In genomic region chr4:136159802-136160397, GRCm38 (mm10) we compare ENCODE assay signal across 9 mouse cellular contexts. TPM values are rescaled to one million over a fixed set of nuclear protein-coding genes. Genes with fewer than 3 reads are reported as not detected.
DNase-seq lines count a peak whose midpoint lies in the region; ATAC-seq lines count a peak whose summit lies in the region.
"Had no signal": no experiment of that assay in that cellular context is flagged by ENCODE, and none has a peak within 500 bp of the region (broad histone marks: within the 10 kb centered on the region; RNA-seq: fewer than 3 reads in every experiment).

No protein-coding gene starts in this region.

- 0 out of 2 replicates have a peak, but pooled peaks cover 3% of the 10 kb centered on the region for H3K4me1 ChIP-seq in intestine, embryonic 14.5 days (replicated peaks; ENCODE audit: control insufficient read depth, insufficient read depth, low read length)

- no peaks in the 10 kb centered on the region for H3K27me3 ChIP-seq in intestine, embryonic 14.5 days (replicated peaks; ENCODE audit: control insufficient read depth, insufficient read depth, low read length)
- H3K27me3 ChIP-seq: stomach, embryonic 15.5 days had no signal

- H3K27ac ChIP-seq in intestine, embryonic 14.5 days (ENCODE audit: low read depth): no peak overlapping the region
- H3K27ac ChIP-seq: stomach, embryonic 15.5 days had no signal

- intact Hi-C loops in left cerebral cortex, postnatal 14 days (cut with DNase I): loop anchor here (1.0 kb wide), 1 partner anchor 90 kb away; no protein-coding TSS in a partner anchor

- H3K9me3 ChIP-seq in intestine, embryonic 14.5 days (ENCODE audit: control insufficient read depth, low read length): no peaks in the 10 kb centered on the region
- H3K9me3 ChIP-seq: stomach, embryonic 15.5 days had no signal

- DNase-seq in heart, adult 11 months: peak; percentile 94
- DNase-seq in heart, adult 8-10 months (ENCODE audit: low spot score): no peak
- DNase-seq in gastrocnemius, adult 8-10 months (ENCODE audit: low spot score in 2 of 2): peak; percentile 41 to 62
- DNase-seq in intestine, embryonic 14.5 days (ENCODE audit: low spot score): peak; percentile 92
- peak; percentile 73 to 82 for DNase-seq in left cerebral cortex, postnatal 14 days (ENCODE audit: low spot score in 2 of 2)
- DNase-seq in right cerebral cortex, postnatal 36 days (ENCODE audit: low spot score in 2 of 2): peak; percentile 45 to 49

- no peak overlapping the region for H3K9ac ChIP-seq in intestine, embryonic 14.5 days (ENCODE audit: low read length)
- H3K9ac ChIP-seq: stomach, embryonic 15.5 days had no signal

- no peak overlapping the region for H3K4me2 ChIP-seq in intestine, embryonic 14.5 days (ENCODE audit: low read length)
- H3K4me2 ChIP-seq: stomach, embryonic 15.5 days had no signal

- WGBS in intestine, embryonic 14.5 days: 12% methylated on average over 5 of the region's 5 CpGs

- peak; percentile 91 for ATAC-seq in common myeloid progenitor, adult 5-6 weeks (replicated peaks; ENCODE audit: low read depth, poor library complexity, severe bottlenecking)
- ATAC-seq in intestine, embryonic 14.5 days (replicated peaks; ENCODE audit: low FRiP score, low TSS enrichment, low read depth): 0 out of 2 replicates have a peak, but pooled peaks have one; percentile 21
- peak; percentile 94 for ATAC-seq in megakaryocyte progenitor cell, adult 5-6 weeks (replicated peaks; ENCODE audit: poor library complexity)

- H3K36me3 ChIP-seq in intestine, embryonic 14.5 days (ENCODE audit: control insufficient read depth, insufficient read depth, low read length): no peaks in the 10 kb centered on the region
- H3K36me3 ChIP-seq: stomach, embryonic 15.5 days had no signal

- no peak overlapping the region for H3K4me3 ChIP-seq in intestine, embryonic 14.5 days (ENCODE audit: low read depth, low read length)
- H3K4me3 ChIP-seq: stomach, embryonic 15.5 days had no signal

RNA-seq across cellular contexts. Expression of gene E2f2, which starts 12.3 kb away (rescaled TPM):
- total RNA-seq in heart, adult 8-10 months (2022): 1 to 10 TPM in 1 of 4 experiments, under 1 TPM in 3; 0.38 to 2.1 (median 0.59) TPM
- total RNA-seq in common myeloid progenitor, adult 5-6 weeks (2017): 4.3 and 6.8 TPM in 2 replicates
- 1 to 10 TPM in 3 of 4 experiments, under 1 TPM in 1; 0.85 to 1.7 (median 1.5) TPM for total RNA-seq in gastrocnemius, adult 8-10 months (2022)
- polyA plus RNA-seq in intestine, embryonic 14.5 days (2014; fragmentation: Nextera tagmentation; extraction: Ambion mirVana): 4.1 and 5.0 TPM in 2 replicates
- under 1 TPM; 0.90 to 0.93 TPM for total RNA-seq in left cerebral cortex, postnatal 14 days (2021)
- total RNA-seq in megakaryocyte progenitor cell, adult 5-6 weeks (2015): 5.6 and 7.5 TPM in 2 replicates
- total RNA-seq in megakaryocyte progenitor cell, adult 5-6 weeks (2017): 5.9 and 6.1 TPM in 2 replicates

RNA-seq across cellular contexts. Expression of gene Id3, which starts 16.6 kb away (rescaled TPM):
- total RNA-seq in heart, adult 8-10 months (2022): 10 to 100 TPM; 41.4 to 71.3 (median 61.6) TPM
- total RNA-seq in common myeloid progenitor, adult 5-6 weeks (2017): 2.2 TPM in 1 of 2 replicates, not detected in the other
- total RNA-seq in gastrocnemius, adult 8-10 months (2022): 10 to 100 TPM in 1 of 4 experiments, 1 to 10 TPM in 3; 8.7 to 16.7 (median 9.6) TPM
- polyA plus RNA-seq in intestine, embryonic 14.5 days (2014; fragmentation: Nextera tagmentation; extraction: Ambion mirVana): 325 and 351 TPM in 2 replicates
- total RNA-seq in left cerebral cortex, postnatal 14 days (2021): 10 to 100 TPM; 30.2 to 53.1 TPM
- total RNA-seq in megakaryocyte progenitor cell, adult 5-6 weeks (2015): 0.44 and 1.4 TPM in 2 replicates
- total RNA-seq in megakaryocyte progenitor cell, adult 5-6 weeks (2017): 1.0 and 2.4 TPM in 2 replicates

RNA-seq across cellular contexts. Expression of gene Asap3, which starts 46.3 kb away (rescaled TPM):
- total RNA-seq in heart, adult 8-10 months (2022): 10 to 100 TPM in 1 of 4 experiments, 1 to 10 TPM in 3; 6.8 to 12.6 (median 9.1) TPM
- not detected in 2 replicates for total RNA-seq in common myeloid progenitor, adult 5-6 weeks (2017)
- 1 to 10 TPM in 2 of 4 experiments, under 1 TPM in 2; 0.92 to 1.3 (median 1.1) TPM for total RNA-seq in gastrocnemius, adult 8-10 months (2022)
- 4.6 and 4.9 TPM in 2 replicates for polyA plus RNA-seq in intestine, embryonic 14.5 days (2014; fragmentation: Nextera tagmentation; extraction: Ambion mirVana)
- total RNA-seq in left cerebral cortex, postnatal 14 days (2021): 1 to 10 TPM; 3.9 to 4.2 TPM
- not detected in 2 replicates for total RNA-seq in megakaryocyte progenitor cell, adult 5-6 weeks (2015)
- not detected in 2 replicates for total RNA-seq in megakaryocyte progenitor cell, adult 5-6 weeks (2017)

Comparison
In these comparisons a context has a peak if more than half of its experiments do, and no peak if none do; other contexts are left out.
1. ATAC-seq: peak in every context shown above with its lines; median percentile 94 in megakaryocyte progenitor cell, adult 5-6 weeks; 91 in common myeloid progenitor, adult 5-6 weeks; 21 in intestine, embryonic 14.5 days.